Mouse (Mus musculus) small intestine, adult 2 months (tissue): ENCODE data around the gene Cyp2b19. TPM values are rescaled to one million over a fixed set of nuclear protein-coding genes. Genes with fewer than 3 reads are reported as not detected.

Experiments used
- H3K27ac ChIP-seq: fragments of 200-500 bp; 2 replicates; pipeline ENCODE4 v1.5.1; 2012; ENCODE audit warnings: low read depth, low read length, control low read depth, inconsistent platforms; ENCODE audit not compliant: insufficient read depth
- H3K27me3 ChIP-seq: fragments of 200-500 bp; 2 replicates; pipeline ENCODE4 v1.6.1; 2012; ENCODE audit warnings: mild to moderate bottlenecking, moderate library complexity, low read length, inconsistent platforms; ENCODE audit not compliant: control insufficient read depth, insufficient read depth
- H3K36me3 ChIP-seq: fragments of 200-500 bp; 2 replicates; pipeline ENCODE4 v1.6.1; 2012; ENCODE audit warnings: mild to moderate bottlenecking, low read length, control low read depth, inconsistent platforms; ENCODE audit not compliant: control insufficient read depth, insufficient read depth
- H3K4me1 ChIP-seq: fragments of 200-500 bp; 2 replicates; pipeline ENCODE4 v1.6.1; 2012; ENCODE audit warnings: low read length, inconsistent platforms, mixed read lengths; ENCODE audit not compliant: control insufficient read depth, insufficient read depth, insufficient read length
- H3K4me3 ChIP-seq: fragments of 200-500 bp; 2 replicates; pipeline ENCODE4 v1.5.1; 2012; ENCODE audit warnings: low read depth, mild to moderate bottlenecking, control low read depth, inconsistent platforms, low read length, moderate library complexity
- CTCF ChIP-seq: fragments of 200-500 bp; IDR thresholded peaks from 2 replicates; pipeline ENCODE4 v1.5.1; 2012; ENCODE audit warnings: low read depth, mild to moderate bottlenecking, control low read depth, inconsistent platforms, low read length, moderate library complexity, mixed read lengths; ENCODE audit not compliant: insufficient replicate concordance, insufficient read length; ENCODE audit errors: extremely low read depth
- POLR2A ChIP-seq: fragments of 200-500 bp; IDR thresholded peaks from 2 replicates; pipeline ENCODE4 v1.6.1; 2012; ENCODE audit warnings: low read depth, mild to moderate bottlenecking, control low read depth, inconsistent platforms, low read length, moderate library complexity
- WGBS: fragments of 180-500 bp; shearing (Covaris S2); methylation state at CpG from one replicate; pipeline ENCODE4 v1.1.7; 2018; 5-methylcytosine and 5-hydroxymethylcytosine counted together
- polyA plus RNA-seq: library from polyadenylated mRNA; depleted of rRNA; stranded (reverse); fragments of >200 nt; gene quantifications from 2 replicates; pipeline ENCODE4 v1.2.3, GENCODE M21; 2012

Cyp2b19 gene
- polyA plus RNA-seq, 1 experiment = not detected

GRCm38 (mm10) chr7:26772866-26773586 lies 16.1 kb downstream of the Cyp2b19 start:
- 42% methylated on average over 3 of the region's 3 CpGs for WGBS
- Histone ChIP-seq H3K4me1 (0 out of 2 replicates have a peak, but pooled peaks cover 2% of the 10 kb centered on the region), H3K27ac (no peak overlapping the region), H3K27me3 (no peaks in the 10 kb centered on the region), H3K4me3 (no peak overlapping the region), H3K36me3 (no peaks in the 10 kb centered on the region)
- TF ChIP-seq CTCF = no peak
- no peak for TF ChIP-seq POLR2A

GRCm38 (mm10) chr7:26775866-26776265 lies 18.9 kb downstream of the Cyp2b19 start:
- no peaks in the 10 kb centered on the region for H3K36me3 ChIP-seq
- no peak overlapping the region for H3K4me3 ChIP-seq
- 19% methylated on average over 6 of the region's 6 CpGs for WGBS
- TF ChIP-seq POLR2A (no peak), CTCF (peak; percentile 43; the same call in 1 of the 2 replicates)
- H3K4me1 ChIP-seq = 0 out of 2 replicates have a peak, but pooled peaks cover 2% of the 10 kb centered on the region
- H3K27me3 ChIP-seq = no peaks in the 10 kb centered on the region
- H3K27ac ChIP-seq = no peak overlapping the region

GRCm38 (mm10) chr7:26777806-26778205 lies 20.9 kb downstream of the Cyp2b19 start:
- Histone ChIP-seq H3K27me3 (no peaks in the 10 kb centered on the region), H3K4me3 (no peak overlapping the region), H3K4me1 (peaks cover 7% of the 10 kb centered on the region; the same call in 1 of the 2 replicates), H3K27ac (no peak overlapping the region), H3K36me3 (no peaks in the 10 kb centered on the region)
- WGBS = 21% methylated on average over 2 of the region's 2 CpGs
- TF ChIP-seq POLR2A = no peak
- TF ChIP-seq CTCF = no peak

- 23% methylated on average over 6 of the region's 6 CpGs for WGBS
Measured at GRCm38 (mm10) chr7:26778474-26778873, 21.5 kb downstream of the Cyp2b19 start.

GRCm38 (mm10) chr7:26779799-26780416 lies 23.0 kb downstream of the Cyp2b19 start:
- Histone ChIP-seq H3K36me3 (no peaks in the 10 kb centered on the region), H3K4me3 (no peak overlapping the region), H3K27me3 (no peaks in the 10 kb centered on the region), H3K4me1 (peaks cover 12% of the 10 kb centered on the region; the same call in 1 of the 2 replicates), H3K27ac (no peak overlapping the region)
- TF ChIP-seq POLR2A = no peak
- TF ChIP-seq CTCF = no peak
- 81% methylated on average over 5 of the region's 5 CpGs for WGBS

More at GRCm38 (mm10) chr7:26778474-26778873, 21.5 kb downstream of the Cyp2b19 start:
- Histone ChIP-seq H3K27me3 (no peaks in the 10 kb centered on the region), H3K36me3 (no peaks in the 10 kb centered on the region), H3K4me1 (peaks cover 8% of the 10 kb centered on the region; the same call in 1 of the 2 replicates), H3K4me3 (no peak overlapping the region), H3K27ac (no peak overlapping the region)
- no peak for TF ChIP-seq POLR2A
- TF ChIP-seq CTCF = peak; percentile 32; the same call in 1 of the 2 replicates

- no peak overlapping the region for H3K27ac ChIP-seq
- H3K4me1 ChIP-seq = peaks cover 12% of the 10 kb centered on the region; the same call in 1 of the 2 replicates
- 37% methylated on average over 11 of the region's 11 CpGs for whole genome bisulfite sequencing
- no peak overlapping the region for H3K4me3 ChIP-seq
- no peaks in the 10 kb centered on the region for H3K27me3 ChIP-seq
- TF ChIP-seq CTCF (no peak), POLR2A (no peak)
- no peaks in the 10 kb centered on the region for H3K36me3 ChIP-seq
Measured at GRCm38 (mm10) chr7:26780510-26780909, 23.6 kb downstream of the Cyp2b19 start.
